Mouse (Mus musculus) kidney, embryonic 16.5 days (tissue): ENCODE results near the gene Bpifa6. TPM values are rescaled to one million over a fixed set of nuclear protein-coding genes. Genes with fewer than 3 reads are reported as not detected.

Experiments used
- ATAC-seq: fragments of 200-750 bp; cut with Nextera tagmentation; 2 replicates; pipeline ENCODE4 v1.8.0; 2017; ENCODE audit warnings: moderate TSS enrichment; ENCODE audit not compliant: low FRiP score, low TSS enrichment
- H3K27ac ChIP-seq: fragments of 300-500 bp; sonication (generic); 2 replicates; pipeline ENCODE4 v1.5.1; 2014; ENCODE audit warnings: low read length
- H3K27me3 ChIP-seq: fragments of 300-500 bp; sonication (generic); 2 replicates; pipeline ENCODE4 v1.6.1; 2014; ENCODE audit warnings: low read length, control low read depth, mixed read lengths; ENCODE audit not compliant: insufficient read depth
- H3K36me3 ChIP-seq: fragments of 300-500 bp; sonication (generic); 2 replicates; pipeline ENCODE4 v1.6.1; 2014; ENCODE audit warnings: low read length, control low read depth, mixed read lengths; ENCODE audit not compliant: insufficient read depth
- H3K4me1 ChIP-seq: fragments of 300-500 bp; sonication (generic); 2 replicates; pipeline ENCODE4 v1.6.1; 2014; ENCODE audit warnings: low read length, control low read depth, mixed read lengths; ENCODE audit not compliant: insufficient read depth
- H3K4me2 ChIP-seq: fragments of 300-500 bp; sonication (generic); replicated peaks from 2 replicates; pipeline ENCODE4 v1.6.1; 2014; ENCODE audit warnings: low read depth, low read length
- H3K4me3 ChIP-seq: fragments of 300-500 bp; sonication (generic); 2 replicates; pipeline ENCODE4 v1.5.1; 2014; ENCODE audit warnings: mild to moderate bottlenecking, low read length
- H3K9ac ChIP-seq: fragments of 300-500 bp; sonication (generic); replicated peaks from 2 replicates; pipeline ENCODE4 v1.6.1; 2014; ENCODE audit warnings: low read length
- H3K9me3 ChIP-seq: fragments of 300-500 bp; sonication (generic); 2 replicates; pipeline ENCODE4 v1.6.1; 2016; ENCODE audit warnings: low read length, control low read depth
- WGBS: fragments of 180-500 bp; shearing (Covaris S2); extraction: QIAGEN DNeasy Blood & Tissue Kit; methylation state at CpG from one replicate; pipeline ENCODE4 v1.1.7; 2014; 5-methylcytosine and 5-hydroxymethylcytosine counted together
- polyA plus RNA-seq: library from polyadenylated mRNA; unstranded; fragments of >200 nt; fragmentation: Nextera tagmentation; extraction: Ambion mirVana; gene quantifications from 2 replicates; pipeline ENCODE4 v1.2.1, GENCODE M21; 2015

Gene Bpifa6
- polyA plus RNA-seq, 1 experiment from 2014 or later = not detected

DNA sequence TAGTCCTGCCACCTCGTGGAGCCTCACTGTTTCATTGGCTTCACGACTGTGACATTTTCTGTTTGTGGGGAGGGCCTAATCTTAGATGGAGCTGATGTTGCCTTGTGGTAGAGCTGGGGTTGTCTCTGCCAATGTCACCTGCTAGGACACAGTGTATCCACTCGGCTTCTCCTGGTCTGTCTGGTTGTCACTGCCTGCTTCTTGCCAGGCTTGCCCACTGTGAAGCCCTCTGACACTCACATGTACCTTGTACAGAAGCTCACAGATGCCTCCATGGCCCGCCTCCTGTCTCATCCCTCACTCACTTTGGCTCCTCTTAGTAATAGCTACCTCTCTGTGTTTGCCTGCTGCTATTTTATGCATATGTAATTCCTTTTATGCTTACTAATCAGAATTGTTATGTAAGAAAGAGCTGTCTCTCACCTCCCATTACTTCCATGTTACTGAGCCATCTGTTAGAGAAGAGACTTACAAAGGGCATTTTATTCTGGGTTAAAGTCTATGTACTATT lies 11.9 kb upstream of the Bpifa6 start:
- H3K4me2 ChIP-seq = no peak overlapping the region
- 73% methylated on average over 4 of the region's 4 CpGs for WGBS
- no peak overlapping the region for H3K27ac ChIP-seq
- no peak overlapping the region for H3K4me3 ChIP-seq
- H3K27me3 ChIP-seq = no peaks in the 10 kb centered on the region
- H3K9me3 ChIP-seq = no peaks in the 10 kb centered on the region
- H3K36me3 ChIP-seq = no peaks in the 10 kb centered on the region
- no peak overlapping the region for H3K9ac ChIP-seq
- H3K4me1 ChIP-seq = no peaks in the 10 kb centered on the region
- no peak for ATAC-seq

DNA sequence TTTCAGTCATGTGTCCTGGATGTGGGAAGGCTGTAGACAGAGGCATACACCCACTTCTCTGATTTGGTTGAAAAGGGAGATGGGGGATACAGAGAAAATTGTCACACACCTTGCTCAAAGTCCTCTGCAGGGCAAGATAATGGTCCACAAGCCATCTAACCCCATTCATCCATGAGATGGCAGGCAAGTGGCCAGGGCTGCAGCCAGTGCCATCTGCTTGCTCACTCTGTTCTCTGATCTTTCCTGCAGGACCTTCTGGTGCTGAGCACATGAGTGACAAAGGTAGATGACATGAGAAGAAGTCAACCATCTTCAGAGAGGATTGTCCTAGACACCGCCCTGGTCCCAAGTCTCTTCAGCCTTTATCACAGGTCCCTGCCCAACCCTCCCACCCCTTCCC lies 11.4 kb upstream of the Bpifa6 start:
- 91% methylated on average over 1 of the region's 1 CpGs for WGBS
- no peak overlapping the region for H3K9ac ChIP-seq
- no peaks in the 10 kb centered on the region for H3K9me3 ChIP-seq
- H3K4me3 ChIP-seq = no peak overlapping the region
- H3K4me1 ChIP-seq = no peaks in the 10 kb centered on the region
- no peaks in the 10 kb centered on the region for H3K27me3 ChIP-seq
- ATAC-seq = no peak
- H3K36me3 ChIP-seq = no peaks in the 10 kb centered on the region
- H3K4me2 ChIP-seq = no peak overlapping the region
- no peak overlapping the region for H3K27ac ChIP-seq

DNA sequence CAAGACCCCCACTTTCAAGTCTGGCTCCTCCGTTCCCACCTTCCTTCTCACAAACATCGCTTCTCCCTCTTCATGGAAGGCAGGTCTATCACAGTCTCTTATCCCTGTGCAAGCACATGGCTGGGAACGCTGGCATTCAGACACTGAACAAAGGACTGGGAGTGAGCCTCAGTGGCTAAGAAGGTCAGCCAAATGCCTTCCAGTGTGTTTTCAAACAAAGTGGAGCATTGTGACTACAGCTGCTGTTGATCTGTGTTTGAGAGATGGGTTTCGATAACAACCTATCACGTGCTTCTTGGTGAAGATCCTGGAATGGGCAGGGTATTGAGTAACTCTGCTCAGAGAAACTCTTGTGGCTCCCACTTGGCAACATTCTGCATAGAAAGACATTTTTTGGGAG lies 4.5 kb upstream of the Bpifa6 start:
- WGBS = 88% methylated on average over 5 of the region's 5 CpGs
- ATAC-seq = no peak
- Histone ChIP-seq H3K36me3 (no peaks in the 10 kb centered on the region), H3K4me2 (no peak overlapping the region), H3K27ac (no peak overlapping the region), H3K9ac (no peak overlapping the region), H3K4me3 (no peak overlapping the region), H3K27me3 (no peaks in the 10 kb centered on the region), H3K9me3 (no peaks in the 10 kb centered on the region), H3K4me1 (no peaks in the 10 kb centered on the region)

DNA sequence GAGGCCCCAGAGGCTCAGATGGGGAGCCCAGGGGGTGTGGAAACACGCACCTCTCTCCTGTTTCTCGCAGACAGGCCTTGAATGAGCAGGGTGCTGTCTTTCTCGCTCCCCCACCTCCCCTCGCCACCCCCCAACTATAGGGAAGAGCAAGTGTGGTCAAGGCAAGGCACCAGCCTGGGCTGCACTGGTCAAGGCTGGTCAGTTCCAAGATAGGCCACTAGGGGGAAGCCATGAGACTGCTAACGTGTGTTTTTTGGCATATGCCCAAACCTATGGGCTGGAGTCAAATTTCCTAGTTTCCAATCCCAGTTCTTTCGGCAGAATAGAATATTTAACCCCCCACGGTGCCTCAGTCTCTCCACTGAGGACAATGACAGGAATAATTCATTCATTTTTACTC lies 21.0 kb downstream of the Bpifa6 start:
- Histone ChIP-seq H3K9ac (no peak overlapping the region), H3K27ac (no peak overlapping the region), H3K36me3 (no peaks in the 10 kb centered on the region), H3K9me3 (no peaks in the 10 kb centered on the region), H3K4me2 (no peak overlapping the region), H3K4me1 (no peaks in the 10 kb centered on the region), H3K27me3 (no peaks in the 10 kb centered on the region), H3K4me3 (no peak overlapping the region)
- ATAC-seq = peak; percentile 70
- WGBS = 2% methylated on average over 7 of the region's 7 CpGs

DNA sequence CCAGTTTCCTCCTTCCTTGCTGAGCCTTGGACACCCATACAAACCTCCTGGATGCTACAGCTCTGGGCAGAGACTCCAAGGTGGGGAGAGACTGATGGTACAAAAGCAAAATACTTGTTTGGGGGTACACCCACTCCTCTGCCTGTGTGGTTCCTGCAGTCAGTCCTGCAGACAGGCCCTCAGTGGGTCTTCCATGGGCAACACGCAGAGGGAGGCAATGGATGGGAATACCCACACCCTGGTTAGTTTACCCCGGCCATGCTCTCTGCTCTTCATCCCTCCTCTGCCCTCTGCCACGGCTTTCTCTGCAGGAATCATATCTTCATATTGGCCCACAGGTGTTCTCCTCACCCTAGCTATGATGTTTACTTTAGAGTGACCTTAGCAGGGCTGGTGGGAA lies 25.8 kb downstream of the Bpifa6 start:
- 74% methylated on average over 3 of the region's 3 CpGs for WGBS
- no peaks in the 10 kb centered on the region for H3K4me1 ChIP-seq
- H3K27me3 ChIP-seq = no peaks in the 10 kb centered on the region
- no peak overlapping the region for H3K4me3 ChIP-seq
- H3K9me3 ChIP-seq = no peaks in the 10 kb centered on the region
- H3K36me3 ChIP-seq = no peaks in the 10 kb centered on the region
- H3K9ac ChIP-seq = no peak overlapping the region
- no peak overlapping the region for H3K4me2 ChIP-seq
- ATAC-seq = no peak
- H3K27ac ChIP-seq = no peak overlapping the region

DNA sequence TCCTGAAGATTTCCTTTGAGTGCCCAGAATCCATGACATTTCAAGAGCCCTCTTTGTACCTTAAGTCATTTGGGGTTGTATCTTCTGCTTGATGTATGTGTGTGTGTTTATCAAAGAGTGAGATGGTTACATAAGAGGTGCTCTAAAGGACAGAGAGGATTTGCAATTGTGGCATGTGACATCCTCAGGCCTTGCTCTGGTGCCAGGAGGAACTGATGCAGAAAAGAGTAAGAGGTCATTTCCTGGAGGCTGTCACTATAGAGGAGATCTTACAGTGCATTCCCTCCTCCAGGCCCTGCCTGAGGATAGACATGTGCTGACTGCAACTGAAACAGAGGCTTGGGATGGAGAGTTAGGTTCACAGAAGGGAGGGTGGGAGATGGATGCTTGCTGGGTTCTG lies 26.3 kb downstream of the Bpifa6 start:
- Histone ChIP-seq H3K4me1 (no peaks in the 10 kb centered on the region), H3K36me3 (no peaks in the 10 kb centered on the region), H3K4me3 (no peak overlapping the region), H3K9me3 (no peaks in the 10 kb centered on the region), H3K27me3 (no peaks in the 10 kb centered on the region), H3K27ac (no peak overlapping the region), H3K4me2 (no peak overlapping the region), H3K9ac (no peak overlapping the region)
- ATAC-seq = no peak

DNA sequence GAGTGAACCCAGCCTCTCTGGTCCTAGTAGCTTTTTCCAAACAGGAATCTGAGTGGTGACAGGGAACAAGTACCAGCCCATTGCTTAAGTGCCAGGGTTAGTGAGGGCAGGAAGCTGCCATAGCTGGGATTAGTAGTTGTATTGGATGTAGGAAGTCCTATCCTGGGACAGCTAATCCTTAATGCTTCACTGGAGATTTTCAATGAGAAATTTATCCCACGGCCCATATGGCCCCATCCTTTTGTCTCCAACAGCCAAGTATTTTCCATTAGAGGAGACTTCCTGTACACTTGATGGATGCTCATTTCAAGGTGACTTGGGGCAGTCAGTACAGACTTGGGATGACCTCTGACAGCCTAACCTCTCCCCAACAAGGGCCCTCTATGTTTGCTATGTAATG lies 29.7 kb downstream of the Bpifa6 start:
- no peaks in the 10 kb centered on the region for H3K36me3 ChIP-seq
- WGBS = 75% methylated on average over 1 of the region's 1 CpGs
- no peaks in the 10 kb centered on the region for H3K4me1 ChIP-seq
- no peak overlapping the region for H3K4me3 ChIP-seq
- no peak overlapping the region for H3K4me2 ChIP-seq
- no peaks in the 10 kb centered on the region for H3K9me3 ChIP-seq
- no peaks in the 10 kb centered on the region for H3K27me3 ChIP-seq
- ATAC-seq = no peak
- H3K9ac ChIP-seq = no peak overlapping the region
- no peak overlapping the region for H3K27ac ChIP-seq

DNA sequence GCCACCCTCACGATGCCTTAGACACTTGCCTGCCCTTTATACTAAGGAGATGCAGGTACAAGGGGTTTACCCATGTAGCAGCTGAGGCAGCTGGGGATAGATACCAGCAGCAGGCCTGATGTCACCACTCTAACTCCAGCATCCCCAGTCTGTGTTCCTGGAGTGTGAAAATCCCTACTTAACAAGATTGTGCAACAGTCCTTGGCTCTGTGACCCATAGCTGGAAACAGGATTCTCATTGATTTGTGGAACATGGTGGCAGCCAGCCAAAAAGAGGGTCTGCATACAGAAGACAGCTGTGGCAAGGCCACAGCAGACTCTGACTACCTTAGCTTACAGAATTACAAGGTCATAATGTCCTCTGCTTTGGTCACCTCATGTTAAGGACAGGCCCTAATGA lies 30.3 kb downstream of the Bpifa6 start:
- Histone ChIP-seq H3K27me3 (no peaks in the 10 kb centered on the region), H3K27ac (no peak overlapping the region), H3K9ac (no peak overlapping the region), H3K4me2 (no peak overlapping the region), H3K9me3 (no peaks in the 10 kb centered on the region), H3K4me1 (no peaks in the 10 kb centered on the region), H3K4me3 (no peak overlapping the region), H3K36me3 (no peaks in the 10 kb centered on the region)
- ATAC-seq = no peak
- 80% methylated on average over 1 of the region's 1 CpGs for WGBS

DNA sequence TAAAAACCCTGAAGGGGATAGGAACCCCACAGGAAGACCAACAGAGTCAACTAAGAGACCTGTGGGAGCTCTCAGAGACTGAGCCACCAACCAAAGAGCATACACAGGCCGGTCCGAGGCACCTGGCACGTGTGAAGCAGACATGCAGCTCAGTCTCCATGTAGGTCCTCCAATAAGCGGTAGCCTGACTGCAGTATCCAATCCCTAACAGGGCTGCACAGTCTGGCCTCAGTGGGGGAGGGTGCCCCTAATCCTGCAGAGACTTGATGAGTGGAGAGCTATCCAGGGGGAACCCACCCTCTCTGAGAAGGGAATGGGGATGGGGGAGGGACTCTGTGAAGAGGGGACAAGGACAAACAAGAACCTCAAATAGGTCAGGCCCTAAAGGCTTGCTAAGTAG lies 31.0 kb downstream of the Bpifa6 start:
- H3K4me2 ChIP-seq = no peak overlapping the region
- no peak overlapping the region for H3K27ac ChIP-seq
- 89% methylated on average over 4 of the region's 4 CpGs for WGBS
- no peak overlapping the region for H3K4me3 ChIP-seq
- H3K27me3 ChIP-seq = no peaks in the 10 kb centered on the region
- H3K9ac ChIP-seq = no peak overlapping the region
- H3K36me3 ChIP-seq = no peaks in the 10 kb centered on the region
- no peaks in the 10 kb centered on the region for H3K9me3 ChIP-seq
- no peak for ATAC-seq
- H3K4me1 ChIP-seq = no peaks in the 10 kb centered on the region

DNA sequence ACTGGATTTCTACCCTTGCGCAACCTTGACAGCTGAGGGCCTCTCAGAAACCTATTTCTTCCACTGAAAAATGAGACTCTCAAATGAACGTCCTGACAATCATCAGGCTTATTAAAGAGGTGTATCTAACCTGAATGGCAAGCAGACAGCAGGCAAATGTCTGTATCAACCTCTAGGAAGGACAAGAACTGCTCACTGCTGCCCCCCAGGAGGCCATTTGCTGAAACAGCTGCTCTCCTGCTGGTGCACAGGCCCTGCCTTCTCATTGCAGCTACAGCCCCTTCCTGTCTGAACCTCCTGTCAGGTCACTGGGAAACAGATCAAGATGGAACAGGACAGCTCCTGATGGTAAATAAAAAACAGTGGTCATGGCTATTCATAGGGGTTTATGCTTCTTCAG lies 31.6 kb downstream of the Bpifa6 start:
- Histone ChIP-seq H3K4me1 (no peaks in the 10 kb centered on the region), H3K9ac (no peak overlapping the region), H3K9me3 (no peaks in the 10 kb centered on the region), H3K27ac (no peak overlapping the region), H3K4me3 (no peak overlapping the region), H3K4me2 (no peak overlapping the region), H3K36me3 (no peaks in the 10 kb centered on the region), H3K27me3 (no peaks in the 10 kb centered on the region)
- no peak for ATAC-seq
- WGBS = 90% methylated on average over 2 of the region's 2 CpGs

DNA sequence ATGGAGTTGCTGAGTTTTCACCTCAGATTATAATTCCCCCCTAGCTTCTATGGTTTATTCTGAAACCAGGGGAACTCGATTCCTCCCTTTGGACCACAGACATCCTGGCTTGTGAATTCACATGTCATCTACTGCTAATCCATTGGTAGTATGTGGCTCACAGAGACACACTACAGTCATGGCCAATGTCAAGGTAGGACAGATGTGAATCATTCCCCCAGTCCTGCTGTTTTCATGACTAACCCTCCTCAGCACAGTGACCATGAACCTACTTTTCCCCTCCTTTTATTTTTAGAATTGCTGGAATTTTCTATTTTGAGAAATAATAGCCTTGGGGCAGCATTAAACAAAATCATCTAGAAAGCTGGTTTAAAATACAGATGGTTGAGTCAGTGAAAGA lies 32.6 kb downstream of the Bpifa6 start:
- no peak overlapping the region for H3K4me2 ChIP-seq
- H3K4me3 ChIP-seq = no peak overlapping the region
- no peaks in the 10 kb centered on the region for H3K4me1 ChIP-seq
- H3K9ac ChIP-seq = no peak overlapping the region
- H3K36me3 ChIP-seq = no peaks in the 10 kb centered on the region
- no peak for ATAC-seq
- 64% methylated on average over 1 of the region's 1 CpGs for WGBS
- no peaks in the 10 kb centered on the region for H3K27me3 ChIP-seq
- no peaks in the 10 kb centered on the region for H3K9me3 ChIP-seq
- no peak overlapping the region for H3K27ac ChIP-seq
